Mouse (Mus musculus) heart, adult 2 months (tissue): Measurements from ENCODE around the gene Sde2.

Experiments used
- CTCF ChIP-seq: fragments of 200-600 bp; IDR thresholded peaks from 2 replicates; pipeline ENCODE4 v1.8.1; 2022; ENCODE audit warnings: antibody characterized with exemption, mild to moderate bottlenecking, moderate library complexity
- POLR2A ChIP-seq: fragments of 200-500 bp; IDR thresholded peaks from 2 replicates; pipeline ENCODE4 v1.6.1; 2011; ENCODE audit warnings: mild to moderate bottlenecking, low read depth, low read length, control low read depth; ENCODE audit not compliant: insufficient read depth

- TF ChIP-seq CTCF (no peak), POLR2A (no peak)
These were observed 35.4 kb upstream of the Sde2 start for GRCm38 (mm10) chr1:180815371-180816024.
